Mouse (Mus musculus): ENCODE measurements around the gene Uqcc1.
"Not testable (repeated sequence)": the region's sequence is repeated elsewhere in the genome, so short reads cannot be mapped to it uniquely, and the experiment has no call there.

- not testable (repeated sequence) for TF ChIP-seq CTCF (IDR thresholded peaks at IDR 0.05; ENCODE audit: borderline replicate concordance, control insufficient read depth, extremely low read depth, insufficient read depth, low read length, poor library complexity); POLR2A (IDR thresholded peaks at IDR 0.05; ENCODE audit: control insufficient read depth, extremely low read depth, insufficient read depth, low read length, poor library complexity)
Observed at GRCm38 (mm10) chr2:155925213-155925612, 4.9 kb downstream of the Uqcc1 start.

Data from thymus, adult 2 months (tissue).